Mouse (Mus musculus): ENCODE measurements around the gene Pde7b.

Gene Pde7b

GRCm38 (mm10) chr10:20421299-20421883 is 303.5 kb downstream of the Pde7b start:
- DNase-seq (ENCODE audit: low spot score), result no peak

- no peak for DNase-seq (ENCODE audit: low spot score)
Observed at GRCm38 (mm10) chr10:20420296-20420695, 304.6 kb downstream of the Pde7b start.

- DNase-seq (ENCODE audit: low spot score), result no peak
Observed at GRCm38 (mm10) chr10:20418856-20419219, 306.0 kb downstream of the Pde7b start.

- no peak for DNase-seq (ENCODE audit: low spot score)
Observed at GRCm38 (mm10) chr10:20418202-20418855, 306.5 kb downstream of the Pde7b start.

DNA sequence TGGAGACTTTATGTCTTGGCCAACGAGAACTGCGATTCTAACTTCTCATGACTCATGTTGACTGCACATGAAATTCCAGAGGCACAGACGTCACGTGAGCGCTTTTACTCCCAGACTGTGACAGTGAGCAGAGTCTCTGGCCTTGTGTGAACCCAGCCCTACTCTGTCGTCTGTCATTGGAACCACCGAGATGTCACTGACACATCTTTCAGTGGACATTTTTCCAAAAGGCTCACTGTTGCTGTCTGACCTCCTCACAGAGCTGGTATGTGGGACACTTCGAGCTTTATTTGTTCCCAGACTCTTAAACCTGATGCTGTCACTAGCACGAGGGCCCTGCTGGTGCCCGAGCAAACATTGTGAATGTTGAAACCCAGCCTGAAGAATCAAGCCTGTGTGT is 315.7 kb downstream of the Pde7b start:
- no peak for DNase-seq (ENCODE audit: low spot score)

DNA sequence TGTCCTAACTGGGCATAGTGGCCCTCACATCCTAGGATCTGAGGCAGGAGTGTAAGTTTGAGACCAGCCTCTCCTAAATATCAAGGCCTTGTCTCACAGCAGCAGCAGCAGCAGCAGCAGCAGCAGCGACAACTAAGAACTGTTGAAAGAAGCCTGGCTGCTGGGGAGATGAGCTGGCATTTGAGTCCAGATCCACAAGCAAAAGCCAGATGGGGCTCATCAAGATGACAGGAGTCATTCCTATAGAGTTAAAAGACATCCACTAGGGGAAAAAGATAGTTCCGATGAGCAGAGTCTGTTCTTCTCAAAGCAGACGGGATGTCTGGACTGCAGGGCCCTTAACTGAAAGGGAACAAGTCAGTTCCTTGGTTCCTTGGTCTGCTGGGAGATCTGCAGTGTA is 316.5 kb downstream of the Pde7b start:
- no peak for DNase-seq (ENCODE audit: low spot score)

GRCm38 (mm10) chr10:20405471-20405870 is 319.4 kb downstream of the Pde7b start:
- DNase-seq (ENCODE audit: low spot score), result peak; percentile 76

DNA sequence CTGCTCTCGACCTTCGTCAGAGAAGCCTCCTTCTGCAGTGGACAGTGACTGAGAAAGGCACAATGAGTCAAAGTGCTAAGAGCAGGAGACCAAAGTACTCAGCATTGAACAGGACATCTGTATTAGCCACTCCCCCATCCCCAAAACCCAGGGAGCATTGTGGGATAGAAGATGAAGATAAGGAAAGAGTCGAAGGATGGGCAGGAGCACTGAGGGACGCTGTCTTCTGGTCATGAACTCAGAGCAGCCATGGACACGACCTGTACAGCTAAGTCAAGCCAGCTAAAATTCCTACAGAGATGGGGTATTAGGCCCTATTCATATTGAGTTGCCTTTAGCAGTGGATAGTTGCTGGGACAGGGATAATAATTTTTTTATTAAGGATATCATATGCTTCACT is 321.9 kb downstream of the Pde7b start:
- no peak for DNase-seq (ENCODE audit: low spot score)

DNA sequence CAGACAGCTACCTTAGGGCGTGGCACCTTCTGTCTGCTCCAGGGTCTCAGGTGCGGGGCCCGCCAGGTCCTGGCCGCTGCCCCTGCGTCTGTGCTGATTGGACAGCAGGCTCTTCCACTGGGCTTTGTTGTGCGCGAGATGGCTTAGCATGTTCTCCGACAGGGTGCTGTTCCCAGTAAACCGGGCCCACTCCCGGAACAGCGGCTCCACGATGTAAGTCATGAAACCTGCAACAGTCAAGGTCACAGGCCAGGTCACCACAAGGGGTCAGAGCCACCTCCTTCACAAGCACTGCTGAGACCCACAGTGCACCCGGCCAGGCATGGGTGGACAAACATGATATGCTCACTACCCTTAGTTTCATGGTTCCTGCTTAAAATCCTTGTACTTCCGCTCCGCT is 324.5 kb downstream of the Pde7b start:
- DNase-seq (ENCODE audit: low spot score), result no peak

- DNase-seq (ENCODE audit: low spot score), result no peak
Observed at GRCm38 (mm10) chr10:20398641-20399390, 326.1 kb downstream of the Pde7b start.

DNA sequence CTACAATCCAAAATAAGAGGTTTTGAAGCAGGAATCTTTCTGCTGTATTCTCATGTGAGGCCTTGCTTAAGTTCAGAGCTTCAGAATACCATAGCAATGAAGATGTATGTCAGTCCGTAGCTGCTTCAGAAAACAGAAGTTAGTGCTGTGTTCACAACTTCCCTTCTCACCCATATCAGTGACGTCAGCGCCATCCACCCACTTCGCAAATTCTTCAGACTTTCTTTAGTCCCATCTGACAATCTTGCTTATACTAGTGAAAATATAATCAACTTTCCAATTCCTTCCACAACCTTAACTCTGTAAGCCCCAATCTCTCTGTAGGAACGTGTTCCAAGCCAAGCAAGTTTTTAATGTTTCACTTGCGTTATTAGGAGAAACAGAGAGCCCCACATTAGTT is 326.7 kb downstream of the Pde7b start:
- no peak for DNase-seq (ENCODE audit: low spot score)

DNA sequence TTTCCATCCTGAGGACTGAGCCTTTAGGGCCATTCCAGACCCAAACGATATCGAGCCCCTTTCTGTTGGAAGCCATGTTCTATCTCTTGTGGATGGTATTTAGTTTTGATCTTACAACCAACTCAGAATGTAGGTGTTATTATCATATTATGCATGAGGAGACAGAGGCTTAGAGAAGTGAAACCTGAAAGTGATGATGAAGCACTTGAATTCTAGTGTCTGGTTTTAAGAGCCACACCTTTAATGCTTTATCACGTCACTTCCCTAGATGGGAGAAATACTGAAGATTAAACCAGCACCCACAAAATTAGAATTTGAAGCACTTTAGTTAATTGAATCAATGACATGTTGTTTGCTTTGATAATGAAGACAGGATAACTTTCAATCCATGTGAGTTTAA is 329.1 kb downstream of the Pde7b start:
- DNase-seq (ENCODE audit: low spot score), result no peak

DNA sequence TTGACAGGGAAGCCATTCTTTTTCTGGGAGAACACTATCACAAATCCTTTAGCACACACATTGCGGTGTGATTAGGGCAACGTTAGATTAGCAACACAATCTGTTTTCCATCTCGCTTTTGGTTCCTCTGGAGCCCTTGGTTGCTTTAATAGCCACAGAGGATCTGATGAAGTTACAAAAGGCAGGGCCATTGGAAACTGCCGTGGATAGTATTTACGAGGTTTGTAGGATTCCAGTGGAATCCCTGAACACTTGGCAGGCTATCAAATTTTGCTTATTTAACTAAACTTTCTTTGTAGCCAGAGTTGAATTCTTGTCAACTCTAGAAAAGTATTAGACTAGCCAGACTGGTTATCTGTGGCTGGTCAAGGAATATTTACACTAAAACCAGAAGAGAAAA is 330.1 kb downstream of the Pde7b start:
- DNase-seq (ENCODE audit: low spot score), result no peak

DNA sequence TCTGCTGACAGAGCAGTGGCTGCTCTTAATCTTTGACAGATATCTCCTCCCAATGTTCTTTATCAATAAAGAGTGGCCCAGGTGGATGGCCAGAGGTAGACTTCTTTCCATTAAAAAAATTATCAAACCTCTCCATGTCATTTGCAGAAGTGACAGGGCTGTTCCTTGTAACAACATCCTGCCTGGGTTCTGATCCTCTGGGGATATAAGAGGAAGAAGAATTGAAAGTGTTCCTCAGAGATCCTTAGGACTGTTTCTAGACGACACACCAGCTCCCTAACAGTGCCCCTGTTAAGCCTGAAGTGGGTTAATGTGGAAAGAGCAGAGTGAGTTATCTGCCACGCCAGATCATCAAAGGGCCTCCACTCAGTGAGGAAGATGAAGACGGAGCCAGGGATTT is 334.3 kb downstream of the Pde7b start:
- no peak for DNase-seq (ENCODE audit: low spot score)

GRCm38 (mm10) chr10:20382807-20383419 is 342.0 kb downstream of the Pde7b start:
- DNase-seq (ENCODE audit: low spot score), result peak; percentile 33

DNA sequence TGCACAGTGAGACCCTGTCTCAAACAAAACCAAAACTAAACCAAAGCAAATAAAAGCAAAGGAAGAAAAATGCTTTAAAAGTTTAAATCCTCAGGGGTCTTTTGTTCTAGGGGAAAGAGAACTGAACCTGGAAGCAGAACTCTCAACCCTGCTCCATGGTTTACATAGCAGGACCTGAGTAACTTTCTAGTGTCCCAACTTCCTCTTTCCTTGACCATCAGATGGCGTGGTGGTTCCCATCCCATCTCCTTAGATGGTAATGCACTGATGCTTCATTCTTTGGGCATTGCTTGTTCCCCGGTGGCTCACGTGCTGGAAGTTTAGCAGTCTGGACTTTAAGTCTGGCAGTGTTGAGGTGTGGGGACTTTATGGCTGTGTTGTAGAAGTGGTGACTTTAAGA is 343.5 kb downstream of the Pde7b start:
- DNase-seq (ENCODE audit: low spot score), result no peak

DNA sequence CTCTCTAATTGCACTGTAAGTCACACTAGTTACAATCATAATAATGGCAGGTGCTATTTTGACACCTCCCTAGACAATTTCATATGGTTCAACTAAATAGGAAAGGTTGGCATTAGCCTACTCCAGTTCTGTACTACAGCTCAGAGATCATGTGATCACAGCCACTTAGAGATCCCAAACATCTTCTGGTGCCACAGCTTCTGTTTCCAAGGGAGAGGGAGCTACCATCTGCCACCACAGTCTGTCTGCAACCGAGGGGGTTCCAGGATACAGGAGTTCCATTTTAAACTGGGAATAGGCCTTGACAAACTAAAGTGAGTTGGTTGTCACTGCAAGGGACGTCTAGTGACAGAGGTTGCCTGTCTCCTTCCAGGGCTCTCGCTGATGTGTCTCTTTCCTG is 344.1 kb downstream of the Pde7b start:
- DNase-seq (ENCODE audit: low spot score), result no peak

GRCm38 (mm10) chr10:20379071-20379735 is 345.7 kb downstream of the Pde7b start:
- DNase-seq (ENCODE audit: low spot score), result no peak

GRCm38 (mm10) chr10:20377621-20378020 is 347.3 kb downstream of the Pde7b start:
- no peak for DNase-seq (ENCODE audit: low spot score)

DNA sequence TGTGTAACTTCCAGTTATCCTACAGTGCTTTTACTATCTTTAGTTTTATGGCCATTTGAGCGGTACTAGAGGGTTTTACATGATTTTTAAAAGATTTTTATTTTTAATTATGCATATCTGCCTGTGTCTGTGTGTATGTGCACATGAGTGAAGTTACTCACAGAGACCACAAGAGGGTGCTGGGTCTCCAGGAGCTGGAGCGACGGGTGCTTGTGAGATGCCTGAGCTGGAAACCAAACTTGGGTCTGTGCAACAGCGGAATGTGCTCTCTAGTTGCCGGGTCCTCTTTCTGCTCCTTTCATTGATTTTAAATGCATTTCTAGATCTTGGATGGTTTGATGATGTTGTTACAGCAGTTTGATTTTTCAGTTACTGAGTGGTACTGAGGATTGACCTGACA is 352.8 kb downstream of the Pde7b start:
- DNase-seq (ENCODE audit: low spot score), result no peak

GRCm38 (mm10) chr10:20362450-20363118 is 362.3 kb downstream of the Pde7b start:
- no peak for DNase-seq (ENCODE audit: low spot score)

Data from embryo, embryonic 10 days (tissue).